Mouse (Mus musculus): ENCODE data around the gene AA986860. TPM values are rescaled to one million over a fixed set of nuclear protein-coding genes. Genes with fewer than 3 reads are reported as not detected.

The AA986860 gene
- total RNA-seq (2021) (under 1 TPM; 0.43 to 0.47 TPM), polyA plus RNA-seq (2012; rRNA removed) (0.41 and 0.82 TPM in 2 replicates)
- long read RNA-seq, result 0 reads

DNA sequence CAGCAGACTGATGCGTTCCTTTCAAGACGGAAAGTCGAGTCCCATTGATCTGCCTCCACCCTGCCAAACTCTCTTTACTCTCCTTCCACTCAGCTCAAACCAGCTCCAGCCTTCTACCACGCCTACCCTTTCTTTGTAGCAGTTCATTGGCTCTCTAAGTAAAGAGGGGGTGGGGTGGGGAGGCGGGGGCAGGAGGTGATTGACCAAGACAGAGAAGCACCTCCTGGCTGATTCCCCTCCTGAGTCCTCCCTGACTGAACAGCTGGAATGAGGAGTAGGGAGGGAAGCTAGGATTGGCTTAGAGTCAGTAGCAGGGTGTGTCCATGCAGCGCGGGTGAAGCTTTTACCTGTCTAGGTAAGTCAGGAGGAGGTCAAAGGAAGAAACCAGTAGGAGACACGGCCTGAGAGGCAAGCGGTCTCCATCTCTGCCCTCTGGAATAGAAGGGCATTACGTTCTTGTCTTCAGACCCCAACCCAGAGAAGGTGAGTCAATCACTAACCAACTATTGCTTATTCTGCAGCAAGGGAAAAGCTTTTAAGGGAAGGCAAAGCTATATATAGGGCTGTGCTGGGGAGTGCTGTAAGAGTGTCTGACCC, at the start of gene AA986860:
Gene AA986860, plus strand, starts transcription at position 236 of the 597 bp plus-strand sequence.
- Histone ChIP-seq H3K4me1 (ENCODE audit: control insufficient read depth, insufficient read depth, low read length) (no peaks in the 10 kb centered on the region), H3K27me3 (ENCODE audit: control insufficient read depth, insufficient read depth, low read length) (no peaks in the 10 kb centered on the region), H3K36me3 (ENCODE audit: control insufficient read depth, insufficient read depth, low read length) (no peaks in the 10 kb centered on the region), H3K27ac (no peak within 1 kb of the TSS), H3K79me2 (replicated peaks; ENCODE audit: control insufficient read depth, insufficient read depth, low read length) (no peaks in the 10 kb centered on the region), H3K4me3 (no peak within 1 kb of the TSS), H3K9ac (ENCODE audit: low read depth, low read length) (no peak within 1 kb of the TSS)
- no peak for TF ChIP-seq CTCF (IDR thresholded peaks at IDR 0.05)
- no peak for TF ChIP-seq POLR2A (IDR thresholded peaks at IDR 0.05; ENCODE audit: insufficient read depth, low read depth, low read length)
- TF ChIP-seq EP300 (IDR thresholded peaks at IDR 0.05; ENCODE audit: insufficient read depth, low read depth, low read length), result no peak
- WGBS, result 22% methylated on average over 10 of the region's 10 CpGs
- no peak for DNase-seq
- intact Hi-C loops (cut with DNase I), result no loop called here

GRCm38 (mm10) chr1:130683905-130684304, 47.9 kb upstream of the AA986860 start:
- no peak for DNase-seq
- H3K36me3 ChIP-seq (ENCODE audit: control insufficient read depth, insufficient read depth, low read length), result no peaks in the 10 kb centered on the region
- H3K4me3 ChIP-seq, result no peak overlapping the region
- WGBS, result 30% methylated on average over 1 of the region's 1 CpGs
- TF ChIP-seq POLR2A (IDR thresholded peaks at IDR 0.05; ENCODE audit: insufficient read depth, low read depth, low read length), result no peak
- TF ChIP-seq CTCF (IDR thresholded peaks at IDR 0.05), result no peak
- TF ChIP-seq EP300 (IDR thresholded peaks at IDR 0.05; ENCODE audit: insufficient read depth, low read depth, low read length), result no peak
- no peaks in the 10 kb centered on the region for H3K4me1 ChIP-seq (ENCODE audit: control insufficient read depth, insufficient read depth, low read length)
- H3K27ac ChIP-seq, result no peak overlapping the region
- intact Hi-C loops (cut with DNase I), result no loop called here
- no peaks in the 10 kb centered on the region for H3K27me3 ChIP-seq (ENCODE audit: control insufficient read depth, insufficient read depth, low read length)
- no peaks in the 10 kb centered on the region for H3K79me2 ChIP-seq (replicated peaks; ENCODE audit: control insufficient read depth, insufficient read depth, low read length)
- H3K9ac ChIP-seq (ENCODE audit: low read depth, low read length), result no peak overlapping the region

DNA sequence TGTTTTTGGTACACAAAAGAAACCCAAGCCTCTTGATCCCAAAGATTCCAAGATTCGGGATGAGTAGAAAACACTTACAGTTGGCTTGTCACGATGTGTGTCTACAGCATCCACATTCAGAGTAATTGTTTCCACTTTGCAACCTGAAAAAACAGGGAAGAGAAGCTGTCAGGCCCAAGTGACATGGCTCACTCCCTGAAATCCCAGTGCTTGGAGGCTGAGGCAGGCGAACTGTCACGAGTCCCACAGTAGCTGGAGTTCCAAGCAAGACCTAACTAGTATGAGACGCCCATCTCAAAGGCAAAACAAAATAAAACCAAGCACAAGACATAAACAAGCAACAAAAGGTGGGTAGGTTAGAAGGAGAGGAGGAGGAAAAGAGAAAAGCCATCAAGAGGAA, 33.2 kb upstream of the AA986860 start:
- DNase-seq, result no peak
- no peak for TF ChIP-seq CTCF (IDR thresholded peaks at IDR 0.05)
- no peak for TF ChIP-seq POLR2A (IDR thresholded peaks at IDR 0.05; ENCODE audit: insufficient read depth, low read depth, low read length)
- TF ChIP-seq EP300 (IDR thresholded peaks at IDR 0.05; ENCODE audit: insufficient read depth, low read depth, low read length), result no peak
- H3K79me2 ChIP-seq (replicated peaks; ENCODE audit: control insufficient read depth, insufficient read depth, low read length), result no peaks in the 10 kb centered on the region
- no peaks in the 10 kb centered on the region for H3K27me3 ChIP-seq (ENCODE audit: control insufficient read depth, insufficient read depth, low read length)
- no peak overlapping the region for H3K27ac ChIP-seq
- H3K9ac ChIP-seq (ENCODE audit: low read depth, low read length), result no peak overlapping the region
- intact Hi-C loops (cut with DNase I), result no loop called here
- H3K4me1 ChIP-seq (ENCODE audit: control insufficient read depth, insufficient read depth, low read length), result peaks cover 1% of the 10 kb centered on the region; the same call in 1 of the 2 replicates
- H3K36me3 ChIP-seq (ENCODE audit: control insufficient read depth, insufficient read depth, low read length), result peaks cover 40% of the 10 kb centered on the region
- H3K4me3 ChIP-seq, result no peak overlapping the region
- 87% methylated on average over 5 of the region's 5 CpGs for whole genome bisulfite sequencing

DNA sequence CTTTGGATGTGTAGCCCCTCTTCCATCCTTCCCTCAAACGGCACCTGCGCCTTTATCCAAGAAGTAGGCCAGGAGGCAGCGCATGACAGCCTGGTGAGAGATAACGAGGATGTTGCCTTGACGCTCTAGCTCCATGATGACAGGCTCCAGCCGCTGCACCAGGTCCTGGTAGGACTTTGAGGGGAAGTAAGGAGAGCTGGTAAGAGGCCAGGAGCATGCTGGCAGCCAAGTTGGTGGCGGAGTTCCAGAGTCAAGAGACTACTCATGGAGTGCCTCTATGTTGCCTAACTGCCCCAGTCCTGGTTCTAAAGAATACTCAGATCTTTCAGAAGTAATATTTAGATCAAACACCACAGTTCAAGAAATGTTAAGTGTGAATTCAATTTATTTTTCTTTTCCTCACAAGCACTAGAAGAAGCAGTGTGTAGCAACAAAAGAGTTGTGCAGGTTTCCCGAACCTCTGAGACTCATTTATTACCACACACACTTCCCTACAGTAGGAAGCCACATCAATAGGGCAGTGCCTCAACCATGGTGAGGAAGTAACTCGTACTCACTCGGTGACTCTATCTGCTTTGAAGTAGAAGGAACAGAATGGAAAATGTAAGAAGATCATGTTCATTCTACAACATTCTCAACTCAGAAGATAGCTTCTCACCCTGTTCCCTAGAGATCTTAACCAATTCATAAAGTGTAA, 31.7 kb upstream of the AA986860 start:
- WGBS, result 59% methylated on average over 10 of the region's 10 CpGs

GRCm38 (mm10) chr1:130701976-130702375, 29.8 kb upstream of the AA986860 start:
- Histone ChIP-seq H3K79me2 (replicated peaks; ENCODE audit: control insufficient read depth, insufficient read depth, low read length) (no peaks in the 10 kb centered on the region), H3K4me1 (ENCODE audit: control insufficient read depth, insufficient read depth, low read length) (peaks cover 1% of the 10 kb centered on the region; the same call in 1 of the 2 replicates), H3K4me3 (no peak overlapping the region), H3K27ac (peak overlapping the region; percentile 24), H3K36me3 (ENCODE audit: control insufficient read depth, insufficient read depth, low read length) (peaks cover 54% of the 10 kb centered on the region), H3K27me3 (ENCODE audit: control insufficient read depth, insufficient read depth, low read length) (no peaks in the 10 kb centered on the region), H3K9ac (ENCODE audit: low read depth, low read length) (no peak overlapping the region)
- TF ChIP-seq CTCF (IDR thresholded peaks at IDR 0.05) (no peak), EP300 (IDR thresholded peaks at IDR 0.05; ENCODE audit: insufficient read depth, low read depth, low read length) (no peak), POLR2A (IDR thresholded peaks at IDR 0.05; ENCODE audit: insufficient read depth, low read depth, low read length) (no peak)
- no peak for DNase-seq
- intact Hi-C loops (cut with DNase I), result no loop called here
- WGBS, result 89% methylated on average over 11 of the region's 11 CpGs

More for the DNA sequence above, 31.7 kb upstream of the AA986860 start:
- no peak overlapping the region for H3K4me3 ChIP-seq
- no peaks in the 10 kb centered on the region for H3K79me2 ChIP-seq (replicated peaks; ENCODE audit: control insufficient read depth, insufficient read depth, low read length)
- H3K27me3 ChIP-seq (ENCODE audit: control insufficient read depth, insufficient read depth, low read length), result no peaks in the 10 kb centered on the region
- peak; percentile 75 to 83 for DNase-seq
- H3K36me3 ChIP-seq (ENCODE audit: control insufficient read depth, insufficient read depth, low read length), result peaks cover 44% of the 10 kb centered on the region
- intact Hi-C loops (cut with DNase I), result no loop called here
- TF ChIP-seq POLR2A (IDR thresholded peaks at IDR 0.05; ENCODE audit: insufficient read depth, low read depth, low read length) (no peak), EP300 (IDR thresholded peaks at IDR 0.05; ENCODE audit: insufficient read depth, low read depth, low read length) (peak; percentile 89), CTCF (IDR thresholded peaks at IDR 0.05) (no peak)
- peaks cover 1% of the 10 kb centered on the region; the same call in 1 of the 2 replicates for H3K4me1 ChIP-seq (ENCODE audit: control insufficient read depth, insufficient read depth, low read length)
- peak overlapping the region; percentile 26 for H3K27ac ChIP-seq
- H3K9ac ChIP-seq (ENCODE audit: low read depth, low read length), result no peak overlapping the region

DNA sequence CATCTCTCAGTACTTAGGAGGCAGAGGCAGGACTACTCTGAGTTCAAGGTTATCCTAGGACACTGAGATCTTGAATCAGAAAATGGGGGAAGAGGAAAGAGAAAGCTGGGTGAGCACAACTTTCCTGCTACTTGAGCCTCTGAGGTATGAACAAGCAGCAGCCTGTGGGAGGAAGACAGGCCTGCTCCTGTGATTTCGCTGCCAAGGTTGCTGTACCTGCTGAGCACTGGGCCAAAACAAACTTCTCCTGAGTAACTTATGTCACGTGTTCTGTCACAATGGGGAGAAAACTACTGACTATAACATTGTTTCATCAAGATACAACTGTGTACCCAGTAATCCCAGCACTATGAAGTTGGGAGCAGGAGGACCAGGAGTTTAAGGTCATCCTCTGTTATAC, 28.2 kb upstream of the AA986860 start:
- Histone ChIP-seq H3K4me1 (ENCODE audit: control insufficient read depth, insufficient read depth, low read length) (peaks cover 1% of the 10 kb centered on the region; the same call in 1 of the 2 replicates), H3K27ac (no peak overlapping the region), H3K79me2 (replicated peaks; ENCODE audit: control insufficient read depth, insufficient read depth, low read length) (no peaks in the 10 kb centered on the region), H3K4me3 (no peak overlapping the region), H3K27me3 (ENCODE audit: control insufficient read depth, insufficient read depth, low read length) (no peaks in the 10 kb centered on the region), H3K36me3 (ENCODE audit: control insufficient read depth, insufficient read depth, low read length) (peaks cover 64% of the 10 kb centered on the region), H3K9ac (ENCODE audit: low read depth, low read length) (no peak overlapping the region)
- no peak for DNase-seq
- 94% methylated on average over 2 of the region's 2 CpGs for WGBS
- intact Hi-C loops (cut with DNase I), result no loop called here
- TF ChIP-seq POLR2A (IDR thresholded peaks at IDR 0.05; ENCODE audit: insufficient read depth, low read depth, low read length) (no peak), CTCF (IDR thresholded peaks at IDR 0.05) (no peak), EP300 (IDR thresholded peaks at IDR 0.05; ENCODE audit: insufficient read depth, low read depth, low read length) (no peak)

All from heart, adult 2 months (tissue).